Mouse (Mus musculus) MEL (cell line): ENCODE measurements around the gene Gm20696. TPM values are rescaled to one million over a fixed set of nuclear protein-coding genes. Genes with fewer than 3 reads are reported as not detected.

Experiments used
- DNase-seq: peaks from one replicate; pipeline ENCODE4 v3.0.0; 2011; ENCODE audit warnings: low read depth, low spot score
- H3K27ac ChIP-seq: 2 replicates; pipeline ENCODE4 v1.5.1; 2012; ENCODE audit warnings: low read depth, mild to moderate bottlenecking, control low read depth, low read length, moderate library complexity; ENCODE audit not compliant: control insufficient read depth
- H3K27me3 ChIP-seq, 2 experiments: fragments of 150-350 bp in 1 of 2; sonication (generic) in 1 of 2; 2 replicates each; pipeline ENCODE4 v1.6.1; 2012; ENCODE audit warnings: low read length in 2 of 2, mild to moderate bottlenecking in 2 of 2, improper control_type of control experiment in 1 of 2, moderate library complexity in 1 of 2; ENCODE audit not compliant: insufficient read depth in 2 of 2, control insufficient read depth in 1 of 2
- H3K36me3 ChIP-seq, 2 experiments: 2 replicates each; pipeline ENCODE4 v1.6.1; 2012 to 2014; ENCODE audit warnings: low read length in 2 of 2, improper control_type of control experiment in 1 of 2, inconsistent platforms in 1 of 2, mild to moderate bottlenecking in 1 of 2; ENCODE audit not compliant: insufficient read depth in 2 of 2, control insufficient read depth in 1 of 2
- H3K4me1 ChIP-seq, 2 experiments: fragments of 150-350 bp in 1 of 2; sonication (generic) in 1 of 2; 2 replicates each; pipeline ENCODE4 v1.6.1; 2012; ENCODE audit warnings: low read length in 2 of 2, improper control_type of control experiment in 1 of 2, mild to moderate bottlenecking in 1 of 2; ENCODE audit not compliant: insufficient read depth in 2 of 2, control insufficient read depth in 1 of 2
- H3K4me3 ChIP-seq, 2 experiments: fragments of 150-350 bp in 1 of 2; sonication (generic) in 1 of 2; 2 replicates each; pipeline ENCODE4 v1.5.1; 2012; ENCODE audit warnings: low read depth in 2 of 2, low read length in 2 of 2, mild to moderate bottlenecking in 2 of 2, moderate library complexity in 2 of 2, control low read depth in 1 of 2, improper control_type of control experiment in 1 of 2; ENCODE audit not compliant: control insufficient read depth in 1 of 2, insufficient read depth in 1 of 2
- H3K79me2 ChIP-seq: 2 replicates; pipeline ENCODE4 v1.6.1; 2012; ENCODE audit warnings: mild to moderate bottlenecking, low read length, moderate library complexity; ENCODE audit not compliant: control insufficient read depth, poor library complexity, insufficient read depth
- H3K9ac ChIP-seq: 2 replicates; pipeline ENCODE4 v1.6.1; 2012; ENCODE audit warnings: low read depth, mild to moderate bottlenecking, control low read depth, low read length, moderate library complexity; ENCODE audit not compliant: control insufficient read depth, poor library complexity, severe bottlenecking
- H3K9me3 ChIP-seq: fragments of 150-350 bp; sonication (generic); replicated peaks from 2 replicates; pipeline ENCODE4 v1.6.1; 2012; ENCODE audit warnings: mild to moderate bottlenecking, low read length, improper control_type of control experiment, moderate library complexity; ENCODE audit not compliant: insufficient read depth
- BHLHE40 ChIP-seq: IDR thresholded peaks from 2 replicates; pipeline ENCODE4 v1.6.1; 2012; ENCODE audit warnings: low read depth, mild to moderate bottlenecking, inconsistent platforms, low read length, improper control_type of control experiment, borderline replicate concordance
- CHD2 ChIP-seq: IDR thresholded peaks from 2 replicates; pipeline ENCODE4 v1.6.1; 2011; ENCODE audit warnings: low read length, improper control_type of control experiment
- CTCF ChIP-seq, 3 experiments: IDR thresholded peaks in 2 of 3; conservative IDR thresholded peaks in 1 of 3; 2 replicates each; pipeline ENCODE4 v1.5.1; 2011 to 2012; ENCODE audit warnings: low read length in 3 of 3, low read depth in 2 of 3, mild to moderate bottlenecking in 2 of 3, improper control_type of control experiment in 1 of 3, inconsistent platforms in 1 of 3, mixed read lengths in 1 of 3, moderate library complexity in 1 of 3; ENCODE audit not compliant: control insufficient read depth in 1 of 3, insufficient read depth in 1 of 3, poor library complexity in 1 of 3, severe bottlenecking in 1 of 3
- E2F4 ChIP-seq: IDR thresholded peaks from 2 replicates; pipeline ENCODE4 v1.6.1; 2011; ENCODE audit warnings: low read depth, low read length, improper control_type of control experiment, borderline replicate concordance
- EP300 ChIP-seq, 2 experiments: IDR thresholded peaks; 2 replicates each; pipeline ENCODE4 v1.6.1; 2011; ENCODE audit warnings: improper control_type of control experiment in 2 of 2, low read length in 2 of 2, low read depth in 1 of 2, mild to moderate bottlenecking in 1 of 2
- KAT2A ChIP-seq: conservative IDR thresholded peaks from 2 replicates; pipeline ENCODE4 v1.6.1; 2012; ENCODE audit warnings: low read depth, low read length, improper control_type of control experiment, inconsistent platforms
- MAX ChIP-seq: IDR thresholded peaks from 2 replicates; pipeline ENCODE4 v1.6.1; 2011; ENCODE audit warnings: low read length, improper control_type of control experiment
- MEF2A ChIP-seq: IDR thresholded peaks from 2 replicates; pipeline ENCODE4 v1.6.1; 2014; ENCODE audit warnings: low read depth, mild to moderate bottlenecking, inconsistent platforms, low read length, improper control_type of control experiment; ENCODE audit not compliant: poor library complexity, insufficient replicate concordance, severe bottlenecking; ENCODE audit errors: extremely low read depth
- NELFE ChIP-seq: IDR thresholded peaks from 2 replicates; pipeline ENCODE4 v1.6.1; 2011; ENCODE audit warnings: low read depth, low read length, improper control_type of control experiment
- POLR2A ChIP-seq, 2 experiments: IDR thresholded peaks; 2 replicates each; pipeline ENCODE4 v1.6.1; 2011 to 2012; ENCODE audit warnings: low read length in 2 of 2, mild to moderate bottlenecking in 2 of 2, control low read depth in 1 of 2, improper control_type of control experiment in 1 of 2, low read depth in 1 of 2, moderate library complexity in 1 of 2; ENCODE audit not compliant: control insufficient read depth in 1 of 2, insufficient read depth in 1 of 2, poor library complexity in 1 of 2
- RAD21 ChIP-seq: IDR thresholded peaks from 2 replicates; pipeline ENCODE4 v1.6.1; 2011; ENCODE audit warnings: mild to moderate bottlenecking, low read depth, low read length, improper control_type of control experiment
- RCOR1 ChIP-seq: IDR thresholded peaks from 2 replicates; pipeline ENCODE4 v1.6.1; 2012; ENCODE audit warnings: low read depth, mild to moderate bottlenecking, inconsistent platforms, low read length, improper control_type of control experiment
- SMC3 ChIP-seq: IDR thresholded peaks from 2 replicates; pipeline ENCODE4 v1.6.1; 2011; ENCODE audit warnings: low read depth, low read length, improper control_type of control experiment
- TAL1 ChIP-seq: IDR thresholded peaks from 2 replicates; pipeline ENCODE4 v1.6.1; 2012; ENCODE audit warnings: mild to moderate bottlenecking, inconsistent platforms, low read length, moderate library complexity, mixed read lengths
- TBP ChIP-seq: IDR thresholded peaks from 2 replicates; pipeline ENCODE4 v1.8.0; 2011; ENCODE audit warnings: low read depth, low read length, improper control_type of control experiment
- UBTF ChIP-seq: IDR thresholded peaks from 2 replicates; pipeline ENCODE4 v1.6.1; 2012; ENCODE audit warnings: low read depth, mild to moderate bottlenecking, inconsistent platforms, low read length, improper control_type of control experiment, moderate library complexity, borderline replicate concordance; ENCODE audit not compliant: insufficient read depth
- USF1 ChIP-seq: IDR thresholded peaks from 2 replicates; pipeline ENCODE4 v1.6.1; 2014; ENCODE audit warnings: low read depth, mild to moderate bottlenecking, inconsistent platforms, low read length, improper control_type of control experiment, moderate library complexity
- USF2 ChIP-seq, 2 experiments: IDR thresholded peaks; 2 replicates each; pipeline ENCODE4 v1.6.1; 2011 to 2012; ENCODE audit warnings: improper control_type of control experiment in 2 of 2, low read length in 2 of 2, borderline replicate concordance in 1 of 2, inconsistent platforms in 1 of 2, low read depth in 1 of 2, mild to moderate bottlenecking in 1 of 2; ENCODE audit not compliant: insufficient read depth in 1 of 2
- ZMIZ1 ChIP-seq: IDR thresholded peaks from 2 replicates; pipeline ENCODE4 v1.6.1; 2012; ENCODE audit warnings: low read depth, mild to moderate bottlenecking, inconsistent platforms, low read length, improper control_type of control experiment, moderate library complexity
- ZNF384 ChIP-seq: IDR thresholded peaks from 2 replicates; pipeline ENCODE4 v1.6.1; 2012; ENCODE audit warnings: low read depth, mild to moderate bottlenecking, inconsistent platforms, low read length, improper control_type of control experiment
- polyA plus RNA-seq, 2 experiments: library from polyadenylated mRNA; stranded (reverse) in 1 of 2; unstranded in 1 of 2; fragments of >175 nt in 1 of 2; fragments of >200 nt in 1 of 2; gene quantifications; 2 replicates each; pipeline versions ENCODE4 v1.2.1 to v1.2.4; 2012; ENCODE audit warnings: low replicate concordance in 2 of 2, low read depth in 1 of 2; ENCODE audit not compliant: insufficient read length in 2 of 2, insufficient read depth in 1 of 2, missing spikeins in 1 of 2
- total RNA-seq: library from RNA; depleted of rRNA; stranded (reverse); fragments of 300-350 nt; gene quantifications from 2 replicates; pipeline ENCODE4 v1.2.3, GENCODE M21; 2012

The Gm20696 gene
- total and polyA plus RNA-seq, 3 experiments: 0.07 to 0.39 TPM; not detected in 1

- DNase-seq: no peak
- peaks cover 0 to 3% of the 10 kb centered on the region in 2 experiments; a peak in 3 of 4 replicates for H3K27me3 ChIP-seq
- no peaks in the 10 kb centered on the region for H3K79me2 ChIP-seq
- no peak overlapping the region for H3K27ac ChIP-seq
- H3K4me1 ChIP-seq: no peaks in the 10 kb centered on the region
- H3K9ac ChIP-seq: no peak overlapping the region
- no peaks in the 10 kb centered on the region for H3K36me3 ChIP-seq
- no peaks in the 10 kb centered on the region for H3K9me3 ChIP-seq
- TF ChIP-seq NELFE: no peak
- TF ChIP-seq CTCF (IDR thresholded peaks at IDR 0.05 in 2 of 3, conservative IDR thresholded peaks at IDR 0.05 in 1 of 3; ENCODE audit: control insufficient read depth in 1 of 3, insufficient read depth in 1 of 3, low read depth in 2 of 3, low read length in 3 of 3, poor library complexity in 1 of 3, severe bottlenecking in 1 of 3): no peak
- TF ChIP-seq MAX: no peak
- TF ChIP-seq POLR2A (IDR thresholded peaks at IDR 0.05; ENCODE audit: control insufficient read depth in 1 of 2, insufficient read depth in 1 of 2, low read depth in 1 of 2, low read length in 2 of 2, poor library complexity in 1 of 2): no peak
- TF ChIP-seq ZMIZ1: no peak
- TF ChIP-seq USF2 (IDR thresholded peaks at IDR 0.05; ENCODE audit: borderline replicate concordance in 1 of 2, insufficient read depth in 1 of 2, low read depth in 1 of 2, low read length in 2 of 2): no peak
- no peak for TF ChIP-seq TAL1
- TF ChIP-seq KAT2A: no peak
- no peak for TF ChIP-seq UBTF
- no peak for TF ChIP-seq TBP
- H3K4me3 ChIP-seq: no peak overlapping the region
Measured at GRCm38 (mm10) chr6:99602434-99602833, 64.2 kb downstream of the Gm20696 start.

DNA sequence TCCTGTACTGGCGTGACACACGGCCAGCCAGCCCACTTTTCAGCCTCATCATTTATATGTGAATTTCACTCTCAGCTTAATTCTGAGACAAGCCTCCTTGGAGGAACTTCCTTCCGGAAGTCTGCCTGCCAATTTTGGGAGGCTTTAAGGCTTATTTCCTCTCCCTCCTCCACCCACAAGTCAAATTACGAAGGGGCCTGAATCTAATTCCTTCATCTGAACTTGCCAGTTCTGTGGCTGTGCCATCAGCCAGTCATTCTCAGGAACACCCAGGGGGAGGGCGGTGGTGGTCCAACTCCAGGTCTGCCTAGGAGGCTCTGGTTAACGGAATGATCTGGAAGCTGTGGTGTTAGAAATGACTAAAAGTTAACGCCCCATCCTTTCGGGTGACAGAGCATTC is 65.7 kb downstream of the Gm20696 start:
- no peak for TF ChIP-seq TAL1
- no peak for TF ChIP-seq MEF2A
- no peak for TF ChIP-seq CHD2
- no peak for TF ChIP-seq ZMIZ1
- no peak for TF ChIP-seq NELFE
- TF ChIP-seq USF1: no peak
- TF ChIP-seq SMC3: no peak
- no peak for TF ChIP-seq E2F4
- no peak for TF ChIP-seq RCOR1
- no peak for TF ChIP-seq KAT2A
- no peak for TF ChIP-seq CTCF (IDR thresholded peaks at IDR 0.05 in 2 of 3, conservative IDR thresholded peaks at IDR 0.05 in 1 of 3; ENCODE audit: control insufficient read depth in 1 of 3, insufficient read depth in 1 of 3, low read depth in 2 of 3, low read length in 3 of 3, poor library complexity in 1 of 3, severe bottlenecking in 1 of 3)
- no peak for TF ChIP-seq BHLHE40
- no peak for TF ChIP-seq RAD21
- TF ChIP-seq TBP: no peak
- TF ChIP-seq EP300 (IDR thresholded peaks at IDR 0.05; ENCODE audit: low read depth in 1 of 2, low read length in 2 of 2): no peak
- no peak for TF ChIP-seq POLR2A (IDR thresholded peaks at IDR 0.05; ENCODE audit: control insufficient read depth in 1 of 2, insufficient read depth in 1 of 2, low read depth in 1 of 2, low read length in 2 of 2, poor library complexity in 1 of 2)
- no peak for TF ChIP-seq ZNF384
- H3K4me1 ChIP-seq: no peaks in the 10 kb centered on the region
- no peaks in the 10 kb centered on the region for H3K79me2 ChIP-seq
- H3K9me3 ChIP-seq: no peaks in the 10 kb centered on the region
- peaks cover 0 to 3% of the 10 kb centered on the region in 2 experiments; a peak in 3 of 4 replicates for H3K27me3 ChIP-seq
- DNase-seq: no peak
- H3K36me3 ChIP-seq: no peaks in the 10 kb centered on the region
- H3K27ac ChIP-seq: no peak overlapping the region
- no peak overlapping the region for H3K4me3 ChIP-seq
- H3K9ac ChIP-seq: no peak overlapping the region
